Mouse (Mus musculus) embryonic facial prominence, embryonic 13.5 days (tissue): ENCODE data around the gene Nhlrc4. TPM values are rescaled to one million over a fixed set of nuclear protein-coding genes. Genes with fewer than 3 reads are reported as not detected.

Source experiments
- ATAC-seq: fragments of 200-750 bp; cut with Nextera tagmentation; 2 replicates; pipeline ENCODE4 v1.8.0; 2017; ENCODE audit warnings: low read depth; ENCODE audit not compliant: insufficient number of reproducible peaks, insufficient read depth, low FRiP score, low TSS enrichment
- H3K27ac ChIP-seq: fragments of 300-500 bp; sonication (generic); 2 replicates; pipeline ENCODE4 v1.5.1; 2015; ENCODE audit warnings: moderate library complexity, mild to moderate bottlenecking, inconsistent platforms
- H3K27me3 ChIP-seq: fragments of 300-500 bp; sonication (generic); 2 replicates; pipeline ENCODE4 v1.6.1; 2015; ENCODE audit warnings: mild to moderate bottlenecking, inconsistent platforms
- H3K36me3 ChIP-seq: fragments of 300-500 bp; sonication (generic); 2 replicates; pipeline ENCODE4 v1.6.1; 2015; ENCODE audit warnings: mild to moderate bottlenecking, inconsistent platforms
- H3K4me1 ChIP-seq: fragments of 300-500 bp; sonication (generic); 2 replicates; pipeline ENCODE4 v1.6.1; 2015; ENCODE audit warnings: inconsistent platforms
- H3K4me2 ChIP-seq: fragments of 300-500 bp; sonication (generic); 2 replicates; pipeline ENCODE4 v1.6.1; 2015; ENCODE audit warnings: moderate library complexity, mild to moderate bottlenecking, inconsistent platforms
- H3K4me3 ChIP-seq: fragments of 300-500 bp; sonication (generic); 2 replicates; pipeline ENCODE4 v1.5.1; 2015; ENCODE audit warnings: mild to moderate bottlenecking, inconsistent platforms
- H3K9ac ChIP-seq: fragments of 300-500 bp; sonication (generic); 2 replicates; pipeline ENCODE4 v1.6.1; 2015; ENCODE audit warnings: mild to moderate bottlenecking, inconsistent platforms
- H3K9me3 ChIP-seq: fragments of 300-500 bp; sonication (generic); 2 replicates; pipeline ENCODE4 v1.6.1; 2016; ENCODE audit warnings: inconsistent platforms
- WGBS: fragments of 180-500 bp; shearing (Covaris S2); methylation state at CpG from one replicate; pipeline ENCODE4 v1.1.7; 2015; ENCODE audit warnings: mixed read lengths; 5-methylcytosine and 5-hydroxymethylcytosine counted together
- polyA plus RNA-seq: library from polyadenylated mRNA; unstranded; fragments of >200 nt; fragmentation: Nextera tagmentation; extraction: Ambion mirVana; gene quantifications from 2 replicates; pipeline ENCODE4 v1.2.1, GENCODE M21; 2015

Gene Nhlrc4
- polyA plus RNA-seq, 1 experiment from 2014 or later = not detected

- no peaks in the 10 kb centered on the region for H3K9me3 ChIP-seq
- no peak for ATAC-seq
- no peaks in the 10 kb centered on the region for H3K27me3 ChIP-seq
- H3K4me3 ChIP-seq = peak overlapping the region; percentile 98
- H3K36me3 ChIP-seq = peaks cover 33% of the 10 kb centered on the region
- H3K9ac ChIP-seq = peak overlapping the region; percentile 92
- 81% methylated on average over 9 of the region's 9 CpGs for WGBS
- peak overlapping the region; percentile 87 for H3K4me2 ChIP-seq
- H3K27ac ChIP-seq = no peak overlapping the region
- H3K4me1 ChIP-seq = peaks cover 18% of the 10 kb centered on the region
Observed at GRCm38 (mm10) chr17:25918037-25918750, 26.6 kb downstream of the Nhlrc4 start.

- 86% methylated on average over 8 of the region's 8 CpGs for WGBS
- H3K4me1 ChIP-seq = peaks cover 18% of the 10 kb centered on the region
- H3K4me2 ChIP-seq = no peak overlapping the region
- H3K27ac ChIP-seq = no peak overlapping the region
- no peak overlapping the region for H3K9ac ChIP-seq
- 0 out of 2 replicates have a peak overlapping the region, but pooled peaks have one; percentile 4 for H3K4me3 ChIP-seq
- H3K36me3 ChIP-seq = peaks cover 38% of the 10 kb centered on the region
- ATAC-seq = no peak
- H3K9me3 ChIP-seq = no peaks in the 10 kb centered on the region
- H3K27me3 ChIP-seq = no peaks in the 10 kb centered on the region
Observed at GRCm38 (mm10) chr17:25916931-25917647, 27.7 kb downstream of the Nhlrc4 start.

GRCm38 (mm10) chr17:25914295-25914694, 30.5 kb downstream of the Nhlrc4 start:
- no peak for ATAC-seq
- Histone ChIP-seq H3K4me3 (no peak overlapping the region), H3K27me3 (no peaks in the 10 kb centered on the region), H3K4me1 (peaks cover 14% of the 10 kb centered on the region), H3K9ac (no peak overlapping the region), H3K27ac (no peak overlapping the region), H3K9me3 (no peaks in the 10 kb centered on the region), H3K4me2 (no peak overlapping the region), H3K36me3 (peaks cover 44% of the 10 kb centered on the region)
- WGBS = 82% methylated on average over 4 of the region's 4 CpGs

GRCm38 (mm10) chr17:25913877-25914275, 30.9 kb downstream of the Nhlrc4 start:
- Histone ChIP-seq H3K9me3 (no peaks in the 10 kb centered on the region), H3K4me1 (peaks cover 13% of the 10 kb centered on the region), H3K36me3 (peaks cover 44% of the 10 kb centered on the region), H3K4me3 (no peak overlapping the region), H3K27me3 (no peaks in the 10 kb centered on the region), H3K27ac (no peak overlapping the region), H3K9ac (no peak overlapping the region), H3K4me2 (no peak overlapping the region)
- no peak for ATAC-seq
- WGBS = 78% methylated on average over 1 of the region's 1 CpGs

- no peaks in the 10 kb centered on the region for H3K27me3 ChIP-seq
- no peak overlapping the region for H3K4me3 ChIP-seq
- WGBS = 87% methylated on average over 14 of the region's 14 CpGs
- no peaks in the 10 kb centered on the region for H3K9me3 ChIP-seq
- no peak overlapping the region for H3K9ac ChIP-seq
- peaks cover 44% of the 10 kb centered on the region for H3K36me3 ChIP-seq
- no peak overlapping the region for H3K27ac ChIP-seq
- peaks cover 8% of the 10 kb centered on the region for H3K4me1 ChIP-seq
- ATAC-seq = no peak
- H3K4me2 ChIP-seq = no peak overlapping the region
Observed at GRCm38 (mm10) chr17:25913186-25913876, 31.4 kb downstream of the Nhlrc4 start.

- Histone ChIP-seq H3K9ac (no peak overlapping the region), H3K9me3 (no peaks in the 10 kb centered on the region), H3K27me3 (no peaks in the 10 kb centered on the region), H3K4me2 (no peak overlapping the region), H3K4me1 (no peaks in the 10 kb centered on the region), H3K27ac (no peak overlapping the region), H3K4me3 (no peak overlapping the region), H3K36me3 (peaks cover 30% of the 10 kb centered on the region)
- no peak for ATAC-seq
- 94% methylated on average over 4 of the region's 4 CpGs for WGBS
Observed at GRCm38 (mm10) chr17:25911816-25912215, 32.9 kb downstream of the Nhlrc4 start.

- no peak overlapping the region for H3K4me2 ChIP-seq
- H3K36me3 ChIP-seq = peaks cover 18% of the 10 kb centered on the region; the same call in 1 of the 2 replicates
- ATAC-seq = no peak
- no peak overlapping the region for H3K9ac ChIP-seq
- 81% methylated on average over 2 of the region's 2 CpGs for WGBS
- no peak overlapping the region for H3K27ac ChIP-seq
- no peaks in the 10 kb centered on the region for H3K4me1 ChIP-seq
- H3K27me3 ChIP-seq = no peaks in the 10 kb centered on the region
- no peaks in the 10 kb centered on the region for H3K9me3 ChIP-seq
- no peak overlapping the region for H3K4me3 ChIP-seq
Observed at GRCm38 (mm10) chr17:25907640-25908039, 37.1 kb downstream of the Nhlrc4 start.

- WGBS = 79% methylated on average over 3 of the region's 3 CpGs
- peaks cover 20% of the 10 kb centered on the region for H3K36me3 ChIP-seq
- no peak for ATAC-seq
Observed at GRCm38 (mm10) chr17:25903061-25903460, 41.7 kb downstream of the Nhlrc4 start.

GRCm38 (mm10) chr17:25900193-25900592, 44.6 kb downstream of the Nhlrc4 start:
- Histone ChIP-seq H3K4me1 (no peaks in the 10 kb centered on the region), H3K4me3 (no peak overlapping the region), H3K27ac (no peak overlapping the region), H3K36me3 (peaks cover 15% of the 10 kb centered on the region), H3K4me2 (no peak overlapping the region), H3K27me3 (no peaks in the 10 kb centered on the region), H3K9me3 (no peaks in the 10 kb centered on the region), H3K9ac (no peak overlapping the region)
- 95% methylated on average over 1 of the region's 1 CpGs for WGBS
- ATAC-seq = no peak

More at GRCm38 (mm10) chr17:25903061-25903460, 41.7 kb downstream of the Nhlrc4 start:
- Histone ChIP-seq H3K27me3 (no peaks in the 10 kb centered on the region), H3K4me3 (no peak overlapping the region), H3K9ac (no peak overlapping the region), H3K27ac (no peak overlapping the region), H3K4me2 (no peak overlapping the region), H3K9me3 (no peaks in the 10 kb centered on the region), H3K4me1 (no peaks in the 10 kb centered on the region)

- Histone ChIP-seq H3K9me3 (no peaks in the 10 kb centered on the region), H3K27me3 (no peaks in the 10 kb centered on the region), H3K4me3 (no peak overlapping the region), H3K36me3 (peaks cover 10% of the 10 kb centered on the region), H3K27ac (no peak overlapping the region), H3K9ac (no peak overlapping the region), H3K4me2 (no peak overlapping the region), H3K4me1 (0 out of 2 replicates have a peak, but pooled peaks cover 3% of the 10 kb centered on the region)
- WGBS = 48% methylated on average over 12 of the region's 12 CpGs
- no peak for ATAC-seq
Observed at GRCm38 (mm10) chr17:25895891-25896290, 48.9 kb downstream of the Nhlrc4 start.

- Histone ChIP-seq H3K4me1 (0 out of 2 replicates have a peak, but pooled peaks cover 3% of the 10 kb centered on the region), H3K27ac (no peak overlapping the region), H3K4me3 (no peak overlapping the region), H3K27me3 (no peaks in the 10 kb centered on the region), H3K4me2 (no peak overlapping the region), H3K9me3 (no peaks in the 10 kb centered on the region), H3K9ac (no peak overlapping the region), H3K36me3 (peaks cover 10% of the 10 kb centered on the region)
- 28% methylated on average over 2 of the region's 2 CpGs for WGBS
- ATAC-seq = no peak
Observed at GRCm38 (mm10) chr17:25895415-25895814, 49.3 kb downstream of the Nhlrc4 start.
